Mouse (Mus musculus): ENCODE measurements around the gene Bri3. TPM values are rescaled to one million over a fixed set of nuclear protein-coding genes. Genes with fewer than 3 reads are reported as not detected.

Gene Bri3
- polyA plus RNA-seq, 1 experiment from 2014 or later = 116 TPM

DNA sequence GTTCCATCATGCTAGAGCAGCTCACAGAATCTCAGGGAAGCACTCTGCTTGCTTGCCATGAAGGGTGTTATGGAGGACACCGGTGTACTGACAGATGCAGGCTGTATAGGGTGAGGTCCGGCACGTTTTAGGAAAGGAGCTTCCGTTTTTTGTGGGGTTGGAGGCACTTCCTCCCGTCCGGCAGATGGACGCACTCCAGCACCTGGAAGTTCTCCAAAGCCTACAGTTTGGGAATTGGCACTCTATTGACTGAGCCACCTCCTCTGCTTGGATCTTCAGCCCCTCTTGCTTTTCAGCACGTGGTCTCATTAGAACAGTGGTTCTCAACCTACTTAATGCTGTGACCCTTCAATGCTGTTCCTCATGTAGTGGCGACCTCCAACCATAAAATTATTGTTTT is 183.6 kb downstream of the Bri3 start:
- no peak overlapping the region for H3K27ac ChIP-seq (replicated peaks; ENCODE audit: low read depth, low read length)
- H3K36me3 ChIP-seq (replicated peaks; ENCODE audit: control insufficient read depth, insufficient read depth, low read depth, low read length) = no peaks in the 10 kb centered on the region
- no peaks in the 10 kb centered on the region for H3K4me1 ChIP-seq (ENCODE audit: control insufficient read depth, insufficient read depth, low read length)
- no peaks in the 10 kb centered on the region for H3K9me3 ChIP-seq (replicated peaks; ENCODE audit: control insufficient read depth, low read length)
- no peak overlapping the region for H3K9ac ChIP-seq (replicated peaks; ENCODE audit: low read length)
- ATAC-seq (replicated peaks; ENCODE audit: insufficient number of reproducible peaks, low FRiP score, low TSS enrichment, low read depth) (no peak), DNase-seq (ENCODE audit: low spot score) (no peak)
- WGBS = 85% methylated on average over 9 of the region's 9 CpGs
- no peak overlapping the region for H3K4me3 ChIP-seq (ENCODE audit: low read depth, low read length)
- no peak overlapping the region for H3K4me2 ChIP-seq (ENCODE audit: low read depth, low read length)
- no peaks in the 10 kb centered on the region for H3K27me3 ChIP-seq (ENCODE audit: control insufficient read depth, insufficient read depth, low read length)

DNA sequence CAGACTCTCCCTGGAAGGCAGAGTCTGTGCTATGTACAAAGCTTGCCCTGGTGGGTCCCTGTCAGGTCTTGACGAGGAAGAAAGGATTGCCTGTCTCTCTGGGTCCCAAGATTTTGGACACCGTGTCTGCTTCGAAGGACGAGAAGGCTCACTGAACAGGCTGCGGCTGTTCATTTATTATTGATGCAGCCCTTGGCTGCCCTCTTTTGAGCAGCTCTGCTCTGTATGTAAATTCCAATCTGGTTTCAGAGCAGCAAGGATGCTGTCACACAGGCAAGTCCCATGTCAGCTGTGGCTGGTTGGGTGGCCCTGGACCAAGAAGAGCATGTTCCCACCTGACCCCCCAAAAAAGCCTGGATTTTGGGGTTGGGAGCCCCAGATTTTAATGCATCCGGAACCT is 187.2 kb downstream of the Bri3 start:
- Histone ChIP-seq H3K9me3 (replicated peaks; ENCODE audit: control insufficient read depth, low read length) (no peaks in the 10 kb centered on the region), H3K4me2 (ENCODE audit: low read depth, low read length) (no peak overlapping the region), H3K4me3 (ENCODE audit: low read depth, low read length) (no peak overlapping the region), H3K27ac (replicated peaks; ENCODE audit: low read depth, low read length) (no peak overlapping the region), H3K36me3 (replicated peaks; ENCODE audit: control insufficient read depth, insufficient read depth, low read depth, low read length) (no peaks in the 10 kb centered on the region), H3K9ac (replicated peaks; ENCODE audit: low read length) (no peak overlapping the region), H3K27me3 (ENCODE audit: control insufficient read depth, insufficient read depth, low read length) (no peaks in the 10 kb centered on the region), H3K4me1 (ENCODE audit: control insufficient read depth, insufficient read depth, low read length) (no peaks in the 10 kb centered on the region)
- ATAC-seq (replicated peaks; ENCODE audit: insufficient number of reproducible peaks, low FRiP score, low TSS enrichment, low read depth) (no peak), DNase-seq (ENCODE audit: low spot score) (no peak)
- 81% methylated on average over 6 of the region's 6 CpGs for WGBS

GRCm38 (mm10) chr5:144439286-144440040 is 195.2 kb downstream of the Bri3 start:
- Histone ChIP-seq H3K4me1 (ENCODE audit: control insufficient read depth, insufficient read depth, low read length) (no peaks in the 10 kb centered on the region), H3K27ac (replicated peaks; ENCODE audit: low read depth, low read length) (no peak overlapping the region), H3K27me3 (ENCODE audit: control insufficient read depth, insufficient read depth, low read length) (no peaks in the 10 kb centered on the region), H3K4me2 (ENCODE audit: low read depth, low read length) (no peak overlapping the region), H3K9me3 (replicated peaks; ENCODE audit: control insufficient read depth, low read length) (no peaks in the 10 kb centered on the region), H3K4me3 (ENCODE audit: low read depth, low read length) (no peak overlapping the region), H3K36me3 (replicated peaks; ENCODE audit: control insufficient read depth, insufficient read depth, low read depth, low read length) (no peaks in the 10 kb centered on the region), H3K9ac (replicated peaks; ENCODE audit: low read length) (no peak overlapping the region)
- DNase-seq (ENCODE audit: low spot score) (no peak), ATAC-seq (replicated peaks; ENCODE audit: insufficient number of reproducible peaks, low FRiP score, low TSS enrichment, low read depth) (no peak)
- WGBS = 89% methylated on average over 10 of the region's 10 CpGs

DNA sequence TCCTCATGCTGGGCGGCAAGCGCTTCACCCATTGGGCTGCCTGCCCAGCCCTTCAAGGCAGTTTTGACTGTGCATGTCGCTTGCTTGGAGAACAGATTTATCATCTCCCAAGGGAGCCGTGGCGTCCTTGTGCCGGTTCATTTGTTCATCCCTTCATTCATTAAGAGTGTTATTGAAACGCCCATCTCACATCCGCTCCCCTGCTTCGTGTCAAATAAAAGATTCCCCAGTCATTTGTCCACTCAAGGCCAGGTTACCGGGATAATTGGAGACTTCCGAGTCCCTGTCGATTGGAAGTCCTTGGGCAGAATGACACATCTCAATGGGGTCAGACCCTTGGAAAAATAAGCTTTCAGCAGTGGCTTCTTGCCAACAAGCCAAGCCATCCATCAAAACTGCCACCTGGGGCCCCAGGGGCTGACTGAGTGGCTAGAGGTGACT is 197.6 kb downstream of the Bri3 start:
- no peaks in the 10 kb centered on the region for H3K9me3 ChIP-seq (replicated peaks; ENCODE audit: control insufficient read depth, low read length)
- no peak overlapping the region for H3K4me3 ChIP-seq (ENCODE audit: low read depth, low read length)
- WGBS = 77% methylated on average over 12 of the region's 12 CpGs
- no peak overlapping the region for H3K27ac ChIP-seq (replicated peaks; ENCODE audit: low read depth, low read length)
- no peaks in the 10 kb centered on the region for H3K4me1 ChIP-seq (ENCODE audit: control insufficient read depth, insufficient read depth, low read length)
- H3K36me3 ChIP-seq (replicated peaks; ENCODE audit: control insufficient read depth, insufficient read depth, low read depth, low read length) = no peaks in the 10 kb centered on the region
- no peak for DNase-seq (ENCODE audit: low spot score)
- H3K27me3 ChIP-seq (ENCODE audit: control insufficient read depth, insufficient read depth, low read length) = no peaks in the 10 kb centered on the region
- no peak overlapping the region for H3K4me2 ChIP-seq (ENCODE audit: low read depth, low read length)
- H3K9ac ChIP-seq (replicated peaks; ENCODE audit: low read length) = no peak overlapping the region
- no peak for ATAC-seq (replicated peaks; ENCODE audit: insufficient number of reproducible peaks, low FRiP score, low TSS enrichment, low read depth)

DNA sequence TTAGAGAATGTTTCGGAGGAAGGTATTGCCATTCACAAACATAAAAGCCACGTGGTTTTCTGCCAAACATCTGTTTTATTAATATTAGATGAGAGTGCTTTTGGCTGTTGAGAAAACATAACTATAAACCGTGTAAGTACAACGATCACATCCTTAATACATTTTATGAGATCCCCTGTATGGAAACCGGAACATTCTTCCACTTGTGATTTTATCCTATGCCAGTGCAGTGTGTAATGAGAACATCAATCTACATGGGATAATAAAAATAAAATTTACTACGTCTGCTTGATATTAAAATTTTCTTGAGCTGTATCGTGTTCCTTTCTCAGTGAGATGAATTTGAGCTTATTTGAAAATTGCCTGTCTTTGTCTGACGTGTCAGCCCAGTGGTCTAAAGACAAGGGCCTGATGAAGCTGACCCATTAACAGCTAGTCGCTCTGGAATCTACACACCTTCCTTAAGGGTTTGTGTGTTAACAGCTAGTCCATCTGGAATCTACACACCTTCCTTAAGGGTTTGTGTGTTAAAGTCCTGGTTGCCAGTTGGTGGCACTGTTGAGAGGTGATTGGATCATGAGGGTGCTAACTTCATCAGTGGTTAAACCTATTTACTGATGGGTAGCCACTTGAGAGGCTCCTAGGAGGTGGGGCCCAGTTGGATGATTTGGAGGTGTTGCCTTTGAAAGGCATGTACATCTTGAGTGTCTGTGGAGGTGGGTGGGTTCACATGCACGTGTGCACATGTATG is 202.4 kb downstream of the Bri3 start:
- H3K4me2 ChIP-seq (ENCODE audit: low read depth, low read length) = no peak overlapping the region
- no peak overlapping the region for H3K4me3 ChIP-seq (ENCODE audit: low read depth, low read length)
- no peaks in the 10 kb centered on the region for H3K36me3 ChIP-seq (replicated peaks; ENCODE audit: control insufficient read depth, insufficient read depth, low read depth, low read length)
- H3K9ac ChIP-seq (replicated peaks; ENCODE audit: low read length) = no peak overlapping the region
- H3K27me3 ChIP-seq (ENCODE audit: control insufficient read depth, insufficient read depth, low read length) = no peaks in the 10 kb centered on the region
- WGBS = 82% methylated on average over 10 of the region's 10 CpGs
- no peaks in the 10 kb centered on the region for H3K4me1 ChIP-seq (ENCODE audit: control insufficient read depth, insufficient read depth, low read length)
- H3K9me3 ChIP-seq (replicated peaks; ENCODE audit: control insufficient read depth, low read length) = no peaks in the 10 kb centered on the region
- H3K27ac ChIP-seq (replicated peaks; ENCODE audit: low read depth, low read length) = no peak overlapping the region
- DNase-seq (ENCODE audit: low spot score) (no peak), ATAC-seq (replicated peaks; ENCODE audit: insufficient number of reproducible peaks, low FRiP score, low TSS enrichment, low read depth) (no peak)

- Histone ChIP-seq H3K4me1 (ENCODE audit: control insufficient read depth, insufficient read depth, low read length) (no peaks in the 10 kb centered on the region), H3K27me3 (ENCODE audit: control insufficient read depth, insufficient read depth, low read length) (no peaks in the 10 kb centered on the region), H3K9me3 (replicated peaks; ENCODE audit: control insufficient read depth, low read length) (no peaks in the 10 kb centered on the region), H3K4me3 (ENCODE audit: low read depth, low read length) (no peak overlapping the region), H3K36me3 (replicated peaks; ENCODE audit: control insufficient read depth, insufficient read depth, low read depth, low read length) (no peaks in the 10 kb centered on the region), H3K27ac (replicated peaks; ENCODE audit: low read depth, low read length) (no peak overlapping the region), H3K9ac (replicated peaks; ENCODE audit: low read length) (no peak overlapping the region), H3K4me2 (ENCODE audit: low read depth, low read length) (no peak overlapping the region)
- ATAC-seq (replicated peaks; ENCODE audit: insufficient number of reproducible peaks, low FRiP score, low TSS enrichment, low read depth) (no peak), DNase-seq (ENCODE audit: low spot score) (no peak)
- WGBS = 74% methylated on average over 8 of the region's 8 CpGs
Measured at GRCm38 (mm10) chr5:144447226-144447616, 203.0 kb downstream of the Bri3 start.

DNA sequence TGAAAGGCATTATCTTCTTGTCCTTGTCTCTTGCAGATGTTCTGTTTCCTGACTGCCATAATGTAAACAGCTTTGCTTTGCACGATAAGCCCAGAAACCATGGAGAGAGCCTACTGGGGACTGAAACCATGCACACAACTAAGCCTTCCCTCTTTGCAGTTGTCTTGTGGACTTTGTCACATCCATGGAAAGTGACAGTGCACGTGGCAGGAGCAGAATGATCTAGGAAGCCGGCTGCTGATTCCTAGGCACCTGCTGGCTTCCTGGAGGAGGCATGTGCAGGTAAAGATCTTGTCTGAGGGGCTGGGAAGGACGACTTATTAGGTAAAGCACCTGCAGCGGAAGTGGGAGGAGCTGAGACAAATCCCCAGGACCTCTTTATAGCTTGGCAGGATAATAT is 203.7 kb downstream of the Bri3 start:
- Histone ChIP-seq H3K4me2 (ENCODE audit: low read depth, low read length) (no peak overlapping the region), H3K4me3 (ENCODE audit: low read depth, low read length) (no peak overlapping the region), H3K9ac (replicated peaks; ENCODE audit: low read length) (no peak overlapping the region), H3K27me3 (ENCODE audit: control insufficient read depth, insufficient read depth, low read length) (no peaks in the 10 kb centered on the region), H3K4me1 (ENCODE audit: control insufficient read depth, insufficient read depth, low read length) (no peaks in the 10 kb centered on the region), H3K9me3 (replicated peaks; ENCODE audit: control insufficient read depth, low read length) (no peaks in the 10 kb centered on the region), H3K27ac (replicated peaks; ENCODE audit: low read depth, low read length) (no peak overlapping the region), H3K36me3 (replicated peaks; ENCODE audit: control insufficient read depth, insufficient read depth, low read depth, low read length) (no peaks in the 10 kb centered on the region)
- ATAC-seq (replicated peaks; ENCODE audit: insufficient number of reproducible peaks, low FRiP score, low TSS enrichment, low read depth) (no peak), DNase-seq (ENCODE audit: low spot score) (no peak)
- 54% methylated on average over 5 of the region's 5 CpGs for WGBS

GRCm38 (mm10) chr5:144452776-144453455 is 208.7 kb downstream of the Bri3 start:
- Histone ChIP-seq H3K9me3 (replicated peaks; ENCODE audit: control insufficient read depth, low read length) (no peaks in the 10 kb centered on the region), H3K4me1 (ENCODE audit: control insufficient read depth, insufficient read depth, low read length) (peaks cover 2% of the 10 kb centered on the region; the same call in 1 of the 2 replicates), H3K27ac (replicated peaks; ENCODE audit: low read depth, low read length) (no peak overlapping the region), H3K4me3 (ENCODE audit: low read depth, low read length) (no peak overlapping the region), H3K36me3 (replicated peaks; ENCODE audit: control insufficient read depth, insufficient read depth, low read depth, low read length) (no peaks in the 10 kb centered on the region), H3K4me2 (ENCODE audit: low read depth, low read length) (no peak overlapping the region), H3K9ac (replicated peaks; ENCODE audit: low read length) (no peak overlapping the region), H3K27me3 (ENCODE audit: control insufficient read depth, insufficient read depth, low read length) (no peaks in the 10 kb centered on the region)
- WGBS = 69% methylated on average over 7 of the region's 7 CpGs
- DNase-seq (ENCODE audit: low spot score) (no peak), ATAC-seq (replicated peaks; ENCODE audit: insufficient number of reproducible peaks, low FRiP score, low TSS enrichment, low read depth) (no peak)

All from embryonic facial prominence, embryonic 11.5 days (tissue).